Mouse (Mus musculus) neural tube, embryonic 15.5 days (tissue): ENCODE measurements around the gene Shoc2. TPM values are rescaled to one million over a fixed set of nuclear protein-coding genes. Genes with fewer than 3 reads are reported as not detected.

Experiments used
- ATAC-seq: fragments of 200-750 bp; cut with Nextera tagmentation; 2 replicates; pipeline ENCODE4 v1.8.0; 2017; ENCODE audit warnings: mild to moderate bottlenecking, moderate TSS enrichment, moderate library complexity; ENCODE audit not compliant: low FRiP score
- H3K27ac ChIP-seq: fragments of 300-500 bp; sonication (generic); replicated peaks from 2 replicates; pipeline ENCODE4 v1.5.1; 2015; ENCODE audit warnings: mild to moderate bottlenecking, inconsistent platforms
- H3K27me3 ChIP-seq: fragments of 300-500 bp; sonication (generic); replicated peaks from 2 replicates; pipeline ENCODE4 v1.6.1; 2015; ENCODE audit warnings: inconsistent platforms
- H3K36me3 ChIP-seq: fragments of 300-500 bp; sonication (generic); 2 replicates; pipeline ENCODE4 v1.6.1; 2015; ENCODE audit warnings: inconsistent platforms
- H3K4me1 ChIP-seq: fragments of 300-500 bp; sonication (generic); 2 replicates; pipeline ENCODE4 v1.6.1; 2015; ENCODE audit warnings: inconsistent platforms
- H3K4me2 ChIP-seq: fragments of 300-500 bp; sonication (generic); 2 replicates; pipeline ENCODE4 v1.6.1; 2015; ENCODE audit warnings: inconsistent platforms, mild to moderate bottlenecking, moderate library complexity
- H3K4me3 ChIP-seq: fragments of 300-500 bp; sonication (generic); replicated peaks from 2 replicates; pipeline ENCODE4 v1.5.1; 2015; ENCODE audit warnings: mild to moderate bottlenecking, inconsistent platforms
- H3K9ac ChIP-seq: fragments of 300-500 bp; sonication (generic); replicated peaks from 2 replicates; pipeline ENCODE4 v1.6.1; 2015; ENCODE audit warnings: mild to moderate bottlenecking, inconsistent platforms
- H3K9me3 ChIP-seq: fragments of 300-500 bp; sonication (generic); replicated peaks from 2 replicates; pipeline ENCODE4 v1.6.1; 2016; ENCODE audit warnings: inconsistent platforms
- WGBS: fragments of 180-500 bp; shearing (Covaris S2); methylation state at CpG from one replicate; pipeline ENCODE4 v1.1.7; 2015; ENCODE audit warnings: mixed read lengths; 5-methylcytosine and 5-hydroxymethylcytosine counted together
- polyA plus RNA-seq: library from polyadenylated mRNA; unstranded; fragments of >200 nt; fragmentation: Nextera tagmentation; extraction: Ambion mirVana; gene quantifications from 2 replicates; pipeline ENCODE4 v1.2.1, GENCODE M21; 2015

Shoc2 gene
- polyA plus RNA-seq, 1 experiment from 2014 or later = 58.4 TPM

- H3K27me3 ChIP-seq = peaks cover 9% of the 10 kb centered on the region; the same call in 1 of the 2 replicates
- no peaks in the 10 kb centered on the region for H3K36me3 ChIP-seq
- H3K27ac ChIP-seq = peak within 1 kb of the TSS; percentile 86
- no peak for ATAC-seq
- H3K9me3 ChIP-seq = no peaks in the 10 kb centered on the region
- H3K4me3 ChIP-seq = peak within 1 kb of the TSS; percentile 70
- peak within 1 kb of the TSS; percentile 81 for H3K9ac ChIP-seq
- peaks cover 42% of the 10 kb centered on the region for H3K4me1 ChIP-seq
- H3K4me2 ChIP-seq = peak within 1 kb of the TSS; percentile 100
- 76% methylated on average over 5 of the region's 5 CpGs for WGBS
Measured at GRCm38 (mm10) chr19:54043851-54044250, 99.7 kb downstream of the Shoc2 start, which contains the start of gene Adra2a. TSS of gene Adra2a (plus strand) at chr19:54044151.

GRCm38 (mm10) chr19:54044507-54045371, 100.6 kb downstream of the Shoc2 start:
- peak overlapping the region; percentile 81 for H3K9ac ChIP-seq
- H3K4me2 ChIP-seq = peak overlapping the region; percentile 100
- H3K27me3 ChIP-seq = peaks cover 18% of the 10 kb centered on the region
- peak; percentile 89 for ATAC-seq
- no peaks in the 10 kb centered on the region for H3K9me3 ChIP-seq
- H3K4me3 ChIP-seq = peak overlapping the region; percentile 70
- H3K4me1 ChIP-seq = peaks cover 48% of the 10 kb centered on the region
- peak overlapping the region; percentile 86 for H3K27ac ChIP-seq
- no peaks in the 10 kb centered on the region for H3K36me3 ChIP-seq
- WGBS = under 1% methylated on average over 59 of the region's 59 CpGs

- Histone ChIP-seq H3K9ac (peak overlapping the region; percentile 81), H3K36me3 (no peaks in the 10 kb centered on the region), H3K27ac (peak overlapping the region; percentile 86), H3K27me3 (peaks cover 20% of the 10 kb centered on the region), H3K4me2 (peak overlapping the region; percentile 100), H3K4me1 (peaks cover 48% of the 10 kb centered on the region), H3K4me3 (peak overlapping the region; percentile 70), H3K9me3 (no peaks in the 10 kb centered on the region)
- peak; percentile 6; the same call in 1 of the 2 replicates for ATAC-seq
- WGBS = 2% methylated on average over 29 of the region's 29 CpGs
Measured at GRCm38 (mm10) chr19:54045412-54045811, 101.3 kb downstream of the Shoc2 start.

- peak overlapping the region; percentile 100 for H3K4me2 ChIP-seq
- peaks cover 20% of the 10 kb centered on the region for H3K27me3 ChIP-seq
- peak overlapping the region; percentile 81 for H3K9ac ChIP-seq
- peak overlapping the region; percentile 86 for H3K27ac ChIP-seq
- WGBS = 2% methylated on average over 55 of the region's 55 CpGs
- H3K4me1 ChIP-seq = peaks cover 48% of the 10 kb centered on the region
- peak overlapping the region; percentile 70 for H3K4me3 ChIP-seq
- H3K36me3 ChIP-seq = no peaks in the 10 kb centered on the region
- no peaks in the 10 kb centered on the region for H3K9me3 ChIP-seq
- no peak for ATAC-seq
Measured at GRCm38 (mm10) chr19:54045931-54046683, 102.0 kb downstream of the Shoc2 start.

GRCm38 (mm10) chr19:54046684-54047070, 102.6 kb downstream of the Shoc2 start:
- Histone ChIP-seq H3K4me2 (peak overlapping the region; percentile 100), H3K4me1 (peaks cover 48% of the 10 kb centered on the region), H3K9ac (peak overlapping the region; percentile 81), H3K9me3 (no peaks in the 10 kb centered on the region), H3K27me3 (peaks cover 20% of the 10 kb centered on the region), H3K36me3 (no peaks in the 10 kb centered on the region), H3K27ac (no peak overlapping the region), H3K4me3 (peak overlapping the region; percentile 70)
- no peak for ATAC-seq
- 1% methylated on average over 46 of the region's 46 CpGs for WGBS

GRCm38 (mm10) chr19:54047386-54048050, 103.4 kb downstream of the Shoc2 start:
- no peaks in the 10 kb centered on the region for H3K9me3 ChIP-seq
- peaks cover 48% of the 10 kb centered on the region for H3K4me1 ChIP-seq
- H3K27ac ChIP-seq = no peak overlapping the region
- peaks cover 20% of the 10 kb centered on the region for H3K27me3 ChIP-seq
- H3K36me3 ChIP-seq = no peaks in the 10 kb centered on the region
- peak overlapping the region; percentile 70 for H3K4me3 ChIP-seq
- H3K9ac ChIP-seq = peak overlapping the region; percentile 81; the same call in 1 of the 2 replicates
- WGBS = 2% methylated on average over 27 of the region's 27 CpGs
- peak overlapping the region; percentile 100 for H3K4me2 ChIP-seq
- ATAC-seq = no peak

GRCm38 (mm10) chr19:54048161-54048885, 104.2 kb downstream of the Shoc2 start:
- no peak overlapping the region for H3K27ac ChIP-seq
- H3K4me2 ChIP-seq = peak overlapping the region; percentile 100
- no peak for ATAC-seq
- no peaks in the 10 kb centered on the region for H3K9me3 ChIP-seq
- H3K9ac ChIP-seq = no peak overlapping the region
- peaks cover 22% of the 10 kb centered on the region for H3K27me3 ChIP-seq
- 8% methylated on average over 13 of the region's 13 CpGs for WGBS
- peaks cover 48% of the 10 kb centered on the region for H3K4me1 ChIP-seq
- H3K36me3 ChIP-seq = no peaks in the 10 kb centered on the region
- H3K4me3 ChIP-seq = peak overlapping the region; percentile 70

- H3K36me3 ChIP-seq = no peaks in the 10 kb centered on the region
- H3K27ac ChIP-seq = no peak overlapping the region
- H3K9ac ChIP-seq = no peak overlapping the region
- H3K4me2 ChIP-seq = no peak overlapping the region
- 76% methylated on average over 4 of the region's 4 CpGs for WGBS
- H3K4me3 ChIP-seq = no peak overlapping the region
- no peaks in the 10 kb centered on the region for H3K9me3 ChIP-seq
- peaks cover 28% of the 10 kb centered on the region for H3K4me1 ChIP-seq
- ATAC-seq = no peak
- peaks cover 23% of the 10 kb centered on the region for H3K27me3 ChIP-seq
Measured at GRCm38 (mm10) chr19:54051651-54052050, 107.5 kb downstream of the Shoc2 start.

GRCm38 (mm10) chr19:54055845-54056244, 111.7 kb downstream of the Shoc2 start:
- ATAC-seq = no peak
- no peak overlapping the region for H3K9ac ChIP-seq
- no peak overlapping the region for H3K4me3 ChIP-seq
- H3K27ac ChIP-seq = no peak overlapping the region
- 33% methylated on average over 5 of the region's 5 CpGs for WGBS
- H3K4me1 ChIP-seq = no peaks in the 10 kb centered on the region
- no peaks in the 10 kb centered on the region for H3K36me3 ChIP-seq
- no peaks in the 10 kb centered on the region for H3K9me3 ChIP-seq
- H3K27me3 ChIP-seq = peaks cover 3% of the 10 kb centered on the region; the same call in 1 of the 2 replicates
- no peak overlapping the region for H3K4me2 ChIP-seq

- Histone ChIP-seq H3K4me2 (no peak overlapping the region), H3K27ac (no peak overlapping the region), H3K4me3 (no peak overlapping the region), H3K27me3 (no peaks in the 10 kb centered on the region), H3K4me1 (no peaks in the 10 kb centered on the region), H3K9ac (no peak overlapping the region), H3K36me3 (no peaks in the 10 kb centered on the region), H3K9me3 (no peaks in the 10 kb centered on the region)
- WGBS = 84% methylated on average over 7 of the region's 7 CpGs
- ATAC-seq = no peak
Measured at GRCm38 (mm10) chr19:54068447-54068846, 124.3 kb downstream of the Shoc2 start.

GRCm38 (mm10) chr19:54070521-54070920, 126.4 kb downstream of the Shoc2 start:
- ATAC-seq = no peak
- no peaks in the 10 kb centered on the region for H3K9me3 ChIP-seq
- WGBS = 90% methylated on average over 5 of the region's 5 CpGs
- H3K27me3 ChIP-seq = no peaks in the 10 kb centered on the region
- no peaks in the 10 kb centered on the region for H3K4me1 ChIP-seq
- no peak overlapping the region for H3K4me2 ChIP-seq
- H3K4me3 ChIP-seq = no peak overlapping the region
- no peak overlapping the region for H3K9ac ChIP-seq
- H3K27ac ChIP-seq = no peak overlapping the region
- no peaks in the 10 kb centered on the region for H3K36me3 ChIP-seq
